Mouse (Mus musculus): Measurements from ENCODE around the gene Defa34. TPM values are rescaled to one million over a fixed set of nuclear protein-coding genes. Genes with fewer than 3 reads are reported as not detected.

Defa34 gene
- not detected in 4 replicates for total RNA-seq (2023; ENCODE audit: inconsistent age)

GRCm38 (mm10) chr8:21665497-21665896, at the start of gene Defa34:
TSS of gene Defa34 (plus strand) at chr8:21665797.

GRCm38 (mm10) chr8:21617883-21618282, 47.7 kb upstream of the Defa34 start, which contains the start of gene Defa26:
TSS of gene Defa26 (plus strand) at chr8:21618183.

GRCm38 (mm10) chr8:21655480-21655879, 10.1 kb upstream of the Defa34 start, which contains the start of gene Defa17:
TSS of gene Defa17 (plus strand) at chr8:21655780.

GRCm38 (mm10) chr8:21703545-21703944, 37.9 kb downstream of the Defa34 start, which contains the start of gene AY761184:
TSS of gene AY761184 (minus strand) at chr8:21703645.

Other genes with a start within 250 kb of the Defa34 start
- not detected in 4 replicates for gene Defa36, start 238.4 kb upstream of the Defa34 start, total RNA-seq (2023; ENCODE audit: inconsistent age)
- not detected in 4 replicates for gene Gm7849, start 209.2 kb upstream of the Defa34 start, total RNA-seq (2023; ENCODE audit: inconsistent age)
- not detected in 4 replicates for gene Defa20, start 156.5 kb upstream of the Defa34 start, total RNA-seq (2023; ENCODE audit: inconsistent age)
- not detected in 4 replicates for gene Defa32, start 136.8 kb upstream of the Defa34 start, total RNA-seq (2023; ENCODE audit: inconsistent age)
- gene Defa37, start 100.4 kb upstream of the Defa34 start, total RNA-seq (2023; ENCODE audit: inconsistent age) = not detected in 4 replicates
- gene Defa28, start 82.8 kb upstream of the Defa34 start, total RNA-seq (2023; ENCODE audit: inconsistent age) = not detected in 4 replicates
- gene Gm7861, start 71.3 kb upstream of the Defa34 start, total RNA-seq (2023; ENCODE audit: inconsistent age) = not detected in 4 replicates
- not detected in 4 replicates for gene Defa26, start 47.6 kb upstream of the Defa34 start, total RNA-seq (2023; ENCODE audit: inconsistent age)
- not detected in 4 replicates for gene Defa17, start 10.0 kb upstream of the Defa34 start, total RNA-seq (2023; ENCODE audit: inconsistent age)
- gene AY761184, start 37.8 kb downstream of the Defa34 start, total RNA-seq (2023; ENCODE audit: inconsistent age) = not detected in 4 replicates
- gene Defa24, start 68.7 kb downstream of the Defa34 start, total RNA-seq (2023; ENCODE audit: inconsistent age) = not detected in 4 replicates
- not detected in 4 replicates for gene Defb50, start 157.7 kb downstream of the Defa34 start, total RNA-seq (2023; ENCODE audit: inconsistent age)
- not detected in 4 replicates for gene Defb2, start 174.1 kb downstream of the Defa34 start, total RNA-seq (2023; ENCODE audit: inconsistent age)
- not detected in 4 replicates for gene Defb10, start 193.1 kb downstream of the Defa34 start, total RNA-seq (2023; ENCODE audit: inconsistent age)
- not detected in 4 replicates for gene Defb9, start 219.6 kb downstream of the Defa34 start, total RNA-seq (2023; ENCODE audit: inconsistent age)
- gene Defb11, start 240.6 kb downstream of the Defa34 start, total RNA-seq (2023; ENCODE audit: inconsistent age) = not detected in 4 replicates

Measured in B cell, adult (primary cell).